Mouse (Mus musculus) lung, embryonic 14.5 days (tissue): ENCODE data around the gene Stim2. TPM values are rescaled to one million over a fixed set of nuclear protein-coding genes. Genes with fewer than 3 reads are reported as not detected.

Source experiments
- ATAC-seq: fragments of 200-750 bp; cut with Nextera tagmentation; 2 replicates; pipeline ENCODE4 v1.8.0; 2017; ENCODE audit warnings: mild to moderate bottlenecking, moderate TSS enrichment, moderate library complexity; ENCODE audit not compliant: insufficient read depth
- DNase-seq: peaks from one replicate; pipeline ENCODE4 v3.0.0-alpha.2; 2015
- H3K27ac ChIP-seq: fragments of 300-500 bp; sonication (generic); 2 replicates; pipeline ENCODE4 v1.5.1; 2014; ENCODE audit warnings: low read depth, mild to moderate bottlenecking, moderate library complexity
- H3K27me3 ChIP-seq: fragments of 300-500 bp; sonication (generic); 2 replicates; pipeline ENCODE4 v1.6.1; 2014; ENCODE audit warnings: low read length, control low read depth; ENCODE audit not compliant: insufficient read depth
- H3K36me3 ChIP-seq: fragments of 300-500 bp; sonication (generic); 2 replicates; pipeline ENCODE4 v1.6.1; 2014; ENCODE audit warnings: control low read depth; ENCODE audit not compliant: insufficient read depth
- H3K4me1 ChIP-seq: fragments of 300-500 bp; sonication (generic); 2 replicates; pipeline ENCODE4 v1.6.1; 2014; ENCODE audit warnings: antibody characterized with exemption, control low read depth; ENCODE audit not compliant: insufficient read depth
- H3K4me2 ChIP-seq: fragments of 300-500 bp; sonication (generic); 2 replicates; pipeline ENCODE4 v1.6.1; 2014; ENCODE audit warnings: mild to moderate bottlenecking
- H3K4me3 ChIP-seq: fragments of 300-500 bp; sonication (generic); 2 replicates; pipeline ENCODE4 v1.5.1; 2014; ENCODE audit warnings: low read depth, low read length
- H3K9ac ChIP-seq: fragments of 300-500 bp; sonication (generic); 2 replicates; pipeline ENCODE4 v1.6.1; 2014
- H3K9me3 ChIP-seq: fragments of 300-500 bp; sonication (generic); 2 replicates; pipeline ENCODE4 v1.6.1; 2016; ENCODE audit warnings: low read depth, low read length, control low read depth
- CTCF ChIP-seq: IDR thresholded peaks from 2 replicates; pipeline ENCODE4 v1.5.1; 2016; ENCODE audit warnings: antibody characterized with exemption, low read depth
- WGBS: fragments of 180-500 bp; shearing (Covaris S2); extraction: QIAGEN DNeasy Blood & Tissue Kit; methylation state at CpG from one replicate; pipeline ENCODE4 v1.1.7; 2014; 5-methylcytosine and 5-hydroxymethylcytosine counted together
- polyA plus RNA-seq: library from polyadenylated mRNA; unstranded; fragments of >200 nt; fragmentation: Nextera tagmentation; extraction: Ambion mirVana; gene quantifications from 2 replicates; pipeline ENCODE4 v1.2.1, GENCODE M21; 2014

Stim2 gene
- polyA plus RNA-seq, 1 experiment from 2014 or later = 28.2 TPM

DNA sequence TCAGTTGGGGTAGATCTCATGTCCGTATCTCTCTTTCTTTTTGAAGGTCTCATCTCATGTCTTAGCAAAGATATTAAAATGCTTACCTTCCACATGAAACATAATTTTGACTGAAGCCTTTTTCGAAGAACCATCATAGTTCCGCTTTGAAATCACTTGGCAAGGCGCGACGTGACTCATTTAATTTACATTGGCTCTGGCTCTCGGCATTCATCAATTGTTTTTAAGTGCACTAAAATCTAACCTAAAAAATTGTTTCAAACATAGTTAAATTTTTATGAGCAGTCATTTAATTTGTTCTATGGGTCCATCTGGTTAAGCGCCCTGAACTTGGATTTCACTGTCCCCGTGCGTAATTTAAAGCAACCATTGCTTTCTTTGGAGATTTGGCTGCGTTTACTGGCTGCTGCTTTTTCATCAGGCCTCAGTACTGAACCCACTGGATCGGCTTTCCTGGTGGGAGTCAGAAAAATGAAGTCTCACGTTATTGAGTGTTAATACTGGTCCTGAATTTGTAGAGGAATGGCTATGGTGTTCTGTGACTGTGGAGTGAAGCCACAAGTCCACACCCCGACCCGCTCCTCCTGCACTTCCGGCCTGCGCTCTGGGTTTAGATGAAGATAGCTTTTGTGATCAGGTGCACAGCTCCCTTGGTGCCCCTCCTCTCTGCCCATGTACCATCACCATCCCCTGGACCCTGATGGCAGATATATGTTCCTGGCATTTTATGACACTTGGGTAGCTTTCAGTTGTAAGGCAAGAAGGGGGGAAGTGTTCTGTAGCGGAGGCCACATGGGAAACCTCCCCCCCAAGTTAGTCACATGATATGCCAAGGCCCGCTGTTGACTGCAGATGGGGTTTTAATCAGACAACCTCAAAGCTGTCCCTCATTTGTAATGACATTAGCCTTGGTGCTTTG lies 41.6 kb upstream of the Stim2 start:
- ATAC-seq (no peak), DNase-seq (no peak)
- H3K27ac ChIP-seq = no peak overlapping the region
- TF ChIP-seq CTCF = no peak
- H3K4me2 ChIP-seq = no peak overlapping the region
- 86% methylated on average over 19 of the region's 19 CpGs for WGBS
- no peak overlapping the region for H3K4me3 ChIP-seq
- no peaks in the 10 kb centered on the region for H3K36me3 ChIP-seq
- no peaks in the 10 kb centered on the region for H3K9me3 ChIP-seq
- H3K27me3 ChIP-seq = no peaks in the 10 kb centered on the region
- H3K4me1 ChIP-seq = no peaks in the 10 kb centered on the region
- H3K9ac ChIP-seq = no peak overlapping the region

DNA sequence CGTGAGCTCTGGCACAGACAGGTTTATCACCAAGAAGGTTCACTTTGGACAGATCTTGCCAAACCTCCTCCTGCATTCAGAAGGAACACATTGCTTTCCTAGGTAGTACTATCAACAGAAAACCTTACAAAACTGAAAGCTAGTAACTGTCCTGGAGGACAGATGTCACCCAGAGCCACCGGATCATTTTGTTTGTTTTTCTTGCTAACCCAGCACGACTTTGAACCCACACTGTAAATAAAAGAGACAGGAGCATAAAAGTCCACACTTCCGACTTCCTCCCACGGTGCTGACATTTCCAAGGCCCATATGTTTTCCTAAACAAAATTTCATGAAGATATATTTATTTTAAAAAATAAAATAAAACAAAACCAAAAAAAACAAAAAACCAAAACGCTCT lies 41.0 kb upstream of the Stim2 start:
- H3K36me3 ChIP-seq = no peaks in the 10 kb centered on the region
- H3K9ac ChIP-seq = no peak overlapping the region
- no peak overlapping the region for H3K27ac ChIP-seq
- H3K9me3 ChIP-seq = no peaks in the 10 kb centered on the region
- no peaks in the 10 kb centered on the region for H3K27me3 ChIP-seq
- no peak for DNase-seq
- H3K4me2 ChIP-seq = no peak overlapping the region
- 25% methylated on average over 6 of the region's 6 CpGs for WGBS
- no peak overlapping the region for H3K4me3 ChIP-seq
- no peak for ATAC-seq
- TF ChIP-seq CTCF = no peak
- no peaks in the 10 kb centered on the region for H3K4me1 ChIP-seq

DNA sequence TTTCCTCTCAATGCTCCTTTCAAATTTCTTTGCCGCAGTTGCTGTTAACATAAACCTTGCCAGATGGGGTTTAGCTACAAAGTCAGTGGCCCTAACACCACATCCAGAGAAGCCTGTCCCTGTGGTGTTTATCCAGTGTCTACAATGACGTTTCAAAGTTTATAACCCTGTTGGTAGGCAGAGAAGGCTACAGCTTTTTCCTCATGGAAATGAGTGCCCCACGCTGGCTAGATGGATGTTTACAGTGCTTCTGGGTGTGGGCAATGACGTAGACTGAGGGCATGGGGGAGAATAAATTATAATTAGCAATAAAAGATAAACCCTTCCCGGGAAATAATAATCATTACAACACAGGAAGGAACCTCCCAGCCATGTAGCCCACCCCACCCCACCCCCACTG lies 37.1 kb upstream of the Stim2 start:
- TF ChIP-seq CTCF = no peak
- H3K9me3 ChIP-seq = no peaks in the 10 kb centered on the region
- H3K4me3 ChIP-seq = no peak overlapping the region
- no peaks in the 10 kb centered on the region for H3K4me1 ChIP-seq
- no peak overlapping the region for H3K9ac ChIP-seq
- H3K27me3 ChIP-seq = no peaks in the 10 kb centered on the region
- no peak for ATAC-seq
- 33% methylated on average over 5 of the region's 5 CpGs for WGBS
- no peak overlapping the region for H3K4me2 ChIP-seq
- H3K36me3 ChIP-seq = no peaks in the 10 kb centered on the region
- H3K27ac ChIP-seq = no peak overlapping the region
- peak; percentile 31 for DNase-seq

DNA sequence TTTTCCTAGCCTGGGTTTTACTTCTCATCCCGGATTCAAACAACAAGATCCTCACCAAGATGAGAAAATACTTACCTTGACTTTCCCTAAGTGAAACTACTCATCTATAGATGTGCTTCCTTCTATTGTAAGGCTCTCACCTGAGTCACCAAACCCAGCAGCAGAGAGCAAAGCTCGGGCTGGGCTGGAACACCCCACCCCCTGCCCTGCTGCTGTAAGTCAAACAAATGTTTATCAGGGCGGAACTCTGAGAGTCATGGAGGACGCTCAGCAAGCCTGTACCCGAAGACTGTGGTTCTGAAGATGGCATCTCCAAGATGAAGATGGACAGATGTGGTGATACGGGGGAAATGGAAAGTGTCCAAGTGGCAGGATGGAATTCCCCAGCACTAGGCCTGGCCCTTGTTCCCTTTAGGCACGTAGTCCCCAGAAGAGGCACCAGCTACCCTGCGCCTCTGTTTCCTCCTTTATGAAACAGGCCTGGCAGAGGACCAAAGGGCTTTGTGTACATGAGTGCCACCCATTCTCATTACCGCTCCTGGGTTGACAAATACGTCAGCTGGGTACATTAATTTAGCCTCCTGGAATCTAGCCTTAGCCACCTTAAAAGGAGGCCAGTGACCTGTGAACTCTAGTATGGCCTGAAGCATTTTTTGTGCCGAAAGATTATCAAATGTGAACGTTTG lies 36.3 kb upstream of the Stim2 start:
- H3K27ac ChIP-seq = no peak overlapping the region
- no peaks in the 10 kb centered on the region for H3K27me3 ChIP-seq
- no peaks in the 10 kb centered on the region for H3K36me3 ChIP-seq
- no peaks in the 10 kb centered on the region for H3K4me1 ChIP-seq
- H3K4me2 ChIP-seq = no peak overlapping the region
- no peak overlapping the region for H3K9ac ChIP-seq
- ATAC-seq (peak; percentile 39; the same call in 1 of the 2 replicates), DNase-seq (peak; percentile 59)
- no peaks in the 10 kb centered on the region for H3K9me3 ChIP-seq
- no peak for TF ChIP-seq CTCF
- WGBS = 56% methylated on average over 12 of the region's 12 CpGs
- H3K4me3 ChIP-seq = no peak overlapping the region

DNA sequence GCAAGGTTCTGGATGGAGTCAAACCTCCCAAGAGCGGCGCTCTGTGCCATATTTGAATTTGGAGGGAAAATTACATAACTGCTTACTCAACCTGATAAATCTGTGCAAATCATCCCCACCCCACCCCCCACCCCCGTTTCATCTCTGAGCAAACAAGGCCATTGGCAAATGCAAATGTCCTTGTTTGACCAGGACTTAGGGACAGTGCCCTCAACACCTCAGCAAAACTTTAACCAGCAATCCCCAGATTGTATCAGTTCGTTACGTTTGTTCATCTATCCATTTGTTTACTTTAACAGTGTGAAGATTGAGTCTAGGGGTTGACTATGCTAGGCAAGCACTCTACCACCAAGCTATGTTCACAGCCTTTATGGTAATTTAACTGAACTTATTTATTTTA lies 32.6 kb upstream of the Stim2 start:
- no peaks in the 10 kb centered on the region for H3K4me1 ChIP-seq
- H3K4me2 ChIP-seq = no peak overlapping the region
- H3K27ac ChIP-seq = no peak overlapping the region
- no peak for TF ChIP-seq CTCF
- no peaks in the 10 kb centered on the region for H3K36me3 ChIP-seq
- H3K4me3 ChIP-seq = no peak overlapping the region
- no peak for DNase-seq
- H3K9ac ChIP-seq = no peak overlapping the region
- no peak for ATAC-seq
- no peaks in the 10 kb centered on the region for H3K27me3 ChIP-seq
- 72% methylated on average over 5 of the region's 5 CpGs for WGBS
- no peaks in the 10 kb centered on the region for H3K9me3 ChIP-seq

DNA sequence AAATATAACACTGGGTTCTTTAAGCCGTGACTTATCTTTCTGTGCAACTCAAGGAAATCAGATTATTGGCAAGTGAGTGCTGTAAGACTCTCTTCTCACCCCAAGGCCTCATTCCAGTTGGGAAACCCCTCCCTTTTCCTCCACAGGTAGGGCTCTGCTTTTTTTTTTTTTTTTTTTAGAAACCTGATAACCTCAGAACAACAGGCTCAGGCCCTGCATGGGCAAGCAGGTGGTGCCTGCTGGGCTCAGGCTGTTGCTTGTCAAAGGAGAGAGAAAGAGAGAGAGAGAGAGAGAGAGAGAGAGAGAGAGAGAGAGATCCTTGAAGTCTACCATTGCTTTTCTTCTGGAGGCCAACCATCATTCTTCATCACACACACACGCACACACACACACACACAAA lies 30.7 kb upstream of the Stim2 start:
- DNase-seq (no peak), ATAC-seq (no peak)

DNA sequence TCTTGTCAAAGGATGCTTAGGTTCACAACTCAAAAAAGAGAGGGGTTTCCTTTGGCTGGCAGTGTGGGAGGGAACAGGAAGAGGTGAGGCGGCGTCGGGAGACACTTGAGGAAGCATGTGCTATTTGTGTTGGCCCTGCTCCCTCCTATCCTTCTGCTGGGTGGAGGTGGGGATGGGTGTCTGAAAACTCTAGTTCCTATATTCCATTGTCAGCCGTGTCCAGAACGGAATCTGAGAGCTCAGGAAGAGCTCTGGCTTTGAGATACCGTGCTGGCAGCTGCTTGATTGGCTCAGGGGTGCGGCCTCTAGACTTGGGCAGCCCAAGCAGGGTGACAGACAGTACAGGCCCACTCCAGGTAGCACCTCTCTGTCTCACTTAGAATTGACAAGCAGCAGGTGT lies 28.1 kb upstream of the Stim2 start:
- Histone ChIP-seq H3K9ac (no peak overlapping the region), H3K36me3 (no peaks in the 10 kb centered on the region), H3K4me1 (no peaks in the 10 kb centered on the region), H3K9me3 (no peaks in the 10 kb centered on the region), H3K4me3 (no peak overlapping the region), H3K27ac (no peak overlapping the region), H3K4me2 (no peak overlapping the region), H3K27me3 (no peaks in the 10 kb centered on the region)
- ATAC-seq (peak; percentile 38; the same call in 1 of the 2 replicates), DNase-seq (peak; percentile 25)
- no peak for TF ChIP-seq CTCF
- WGBS = 50% methylated on average over 7 of the region's 7 CpGs

More for the DNA sequence above, 30.7 kb upstream of the Stim2 start:
- no peak for TF ChIP-seq CTCF
- no peaks in the 10 kb centered on the region for H3K4me1 ChIP-seq
- H3K4me3 ChIP-seq = no peak overlapping the region
- 86% methylated on average over 2 of the region's 2 CpGs for WGBS
- no peaks in the 10 kb centered on the region for H3K9me3 ChIP-seq
- no peaks in the 10 kb centered on the region for H3K36me3 ChIP-seq
- H3K27ac ChIP-seq = no peak overlapping the region
- no peak overlapping the region for H3K9ac ChIP-seq
- no peaks in the 10 kb centered on the region for H3K27me3 ChIP-seq
- H3K4me2 ChIP-seq = no peak overlapping the region
